Mouse (Mus musculus): ENCODE data around the gene Kcnk15.

DNA sequence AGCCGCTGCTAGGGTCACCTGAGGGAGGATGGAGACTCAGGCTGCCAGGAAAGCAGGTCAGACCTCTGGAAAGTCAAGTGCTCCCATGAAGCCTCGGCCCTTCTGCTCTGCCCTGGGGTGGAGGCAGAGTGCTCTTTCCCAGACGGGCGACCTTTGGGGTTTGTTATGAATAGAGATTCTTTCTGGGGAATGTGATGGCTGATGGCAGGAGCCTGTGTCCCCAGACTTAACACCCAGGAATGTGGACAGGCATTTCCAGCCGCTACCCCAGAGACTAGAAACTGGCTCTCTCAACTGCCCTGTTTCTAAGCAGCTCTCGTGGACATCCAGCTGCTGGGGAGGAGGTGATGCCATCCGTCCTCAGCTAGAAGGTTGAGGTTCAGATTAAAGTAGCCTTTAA, 43.7 kb upstream of the Kcnk15 start:
- TF ChIP-seq CTCF (IDR thresholded peaks at IDR 0.05; ENCODE audit: control insufficient read depth, insufficient read depth, insufficient read length), result no peak
- TF ChIP-seq MAX (IDR thresholded peaks at IDR 0.05), result no peak
